Mouse (Mus musculus): ENCODE data around the gene Fryl.

DNA sequence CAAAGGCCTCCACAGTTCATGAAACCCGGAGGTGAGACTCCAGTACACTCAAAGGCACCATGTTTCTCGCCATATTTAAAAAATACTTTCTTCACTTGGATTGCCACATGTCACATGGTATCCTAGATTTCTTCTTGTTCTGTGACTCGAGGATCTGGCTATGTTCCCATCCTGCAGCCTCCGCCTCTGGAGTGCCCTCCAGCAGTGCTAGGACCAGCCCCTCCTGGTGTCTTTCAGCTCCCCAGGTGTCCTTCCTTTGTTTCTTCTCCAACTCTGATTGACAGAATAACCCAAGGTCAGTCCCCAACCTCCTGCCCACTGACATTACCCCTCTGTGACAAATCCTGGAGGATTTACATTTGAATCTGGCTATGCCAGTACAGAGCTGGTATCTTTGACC lies 26.2 kb downstream of the Fryl start:
- TF ChIP-seq CTCF (IDR thresholded peaks at IDR 0.05; ENCODE audit: insufficient read depth, low read length) (no peak), POLR2A (IDR thresholded peaks at IDR 0.05; ENCODE audit: borderline replicate concordance, extremely low read depth, low read depth, low read length) (no peak)
